Mouse (Mus musculus): Measurements from ENCODE around the gene Foxp2. TPM values are rescaled to one million over a fixed set of nuclear protein-coding genes. Genes with fewer than 3 reads are reported as not detected.

Gene Foxp2
- polyA plus RNA-seq (2012; ENCODE audit: low replicate concordance) = 0.08 TPM in 1 of 2 replicates, not detected in the other

DNA sequence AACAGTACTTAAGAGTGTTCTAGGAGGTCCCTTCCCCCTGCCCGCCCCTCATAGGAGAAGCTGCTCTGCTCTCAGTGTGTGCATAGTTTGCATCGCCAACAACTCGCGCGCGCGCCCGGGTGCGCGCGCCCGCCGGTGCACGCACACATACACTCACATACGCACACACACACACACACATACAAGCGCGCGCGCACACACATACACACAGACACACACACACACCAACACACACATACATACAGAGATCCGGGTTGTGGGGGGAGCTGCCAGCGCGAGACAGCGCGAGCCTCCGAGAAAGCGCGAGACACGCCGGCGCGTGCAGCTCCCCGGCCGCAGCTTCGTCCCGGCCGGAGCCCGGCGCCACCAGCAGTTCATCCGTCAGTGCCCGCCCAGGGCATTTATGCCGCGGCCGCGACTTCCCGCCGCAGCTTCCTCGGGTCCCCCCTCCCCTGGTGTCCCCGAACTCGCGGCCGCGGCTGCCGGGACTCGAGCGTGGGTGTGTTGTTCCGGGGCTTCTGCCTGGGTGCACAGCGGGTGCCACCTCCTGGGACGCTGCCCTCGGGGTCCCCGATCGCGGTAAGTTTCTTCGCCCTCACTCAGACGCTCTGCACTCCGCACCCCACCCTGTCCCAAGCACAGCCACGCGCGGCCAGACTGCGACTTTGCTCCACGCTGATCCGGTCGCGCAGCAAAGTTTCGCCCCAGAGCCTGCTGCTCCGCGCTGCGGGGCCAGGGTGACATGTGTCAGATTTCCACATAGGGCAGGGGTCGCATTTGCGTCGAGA lies at the start of gene Foxp2:
Gene Foxp2, plus strand, starts transcription at position 167 of the 788 bp plus-strand sequence.

Other genes with a start within 250 kb of the Foxp2 start
- 0.03 TPM in 1 of 2 replicates, not detected in the other for gene Ppp1r3a, start 146.1 kb upstream of the Foxp2 start, polyA plus RNA-seq (2012; ENCODE audit: low replicate concordance)